Mouse (Mus musculus) NIH3T3 (cell line): ENCODE results near the gene Arrb1.
"Not testable (repeated sequence)": the region's sequence is repeated elsewhere in the genome, so short reads cannot be mapped to it uniquely, and the experiment has no call there.

ENCODE experiments used
- DNase-seq: peaks from one replicate; pipeline ENCODE4 v3.0.0-alpha.2; 2012; ENCODE audit warnings: low read depth

The Arrb1 gene

GRCm38 (mm10) chr7:99534901-99535735 is at the start of gene Arrb1:
Gene Arrb1, plus strand, starts transcription at chr7:99535466.
- peak; percentile 70 for DNase-seq

GRCm38 (mm10) chr7:99489708-99490107 is 45.6 kb upstream of the Arrb1 start:
- DNase-seq: no peak

GRCm38 (mm10) chr7:99499128-99499527 is 36.1 kb upstream of the Arrb1 start:
- DNase-seq: peak; percentile 21

- DNase-seq: peak; percentile 86
Measured at GRCm38 (mm10) chr7:99500201-99500600, 35.1 kb upstream of the Arrb1 start.

GRCm38 (mm10) chr7:99500655-99501054 is 34.6 kb upstream of the Arrb1 start:
- no peak for DNase-seq

GRCm38 (mm10) chr7:99501148-99501547 is 34.1 kb upstream of the Arrb1 start:
- DNase-seq: no peak

GRCm38 (mm10) chr7:99504556-99504955 is 30.7 kb upstream of the Arrb1 start:
- DNase-seq: no peak

- DNase-seq: not testable (repeated sequence)
Measured at GRCm38 (mm10) chr7:99508187-99508586, 27.1 kb upstream of the Arrb1 start.

GRCm38 (mm10) chr7:99510087-99510501 is 25.2 kb upstream of the Arrb1 start:
- DNase-seq: peak; percentile 53

- no peak for DNase-seq
Measured at GRCm38 (mm10) chr7:99516092-99516813, 19.0 kb upstream of the Arrb1 start.

- no peak for DNase-seq
Measured at GRCm38 (mm10) chr7:99516814-99517157, 18.5 kb upstream of the Arrb1 start.

- DNase-seq: peak; percentile 61
Measured at GRCm38 (mm10) chr7:99518954-99519644, 16.2 kb upstream of the Arrb1 start.

- peak; percentile 51 for DNase-seq
Measured at GRCm38 (mm10) chr7:99523121-99523520, 12.1 kb upstream of the Arrb1 start.

- DNase-seq: no peak
Measured at GRCm38 (mm10) chr7:99523837-99524236, 11.4 kb upstream of the Arrb1 start.

GRCm38 (mm10) chr7:99528547-99528946 is 6.7 kb upstream of the Arrb1 start:
- no peak for DNase-seq

GRCm38 (mm10) chr7:99529410-99529809 is 5.9 kb upstream of the Arrb1 start:
- no peak for DNase-seq

- DNase-seq: no peak
Measured at GRCm38 (mm10) chr7:99531408-99531970, 3.8 kb upstream of the Arrb1 start.

GRCm38 (mm10) chr7:99532526-99532925 is 2.7 kb upstream of the Arrb1 start:
- DNase-seq: no peak

- DNase-seq: no peak
Measured at GRCm38 (mm10) chr7:99533600-99533999, 1.7 kb upstream of the Arrb1 start.

GRCm38 (mm10) chr7:99534501-99534900 is 765 bp upstream of the Arrb1 start:
- no peak for DNase-seq

GRCm38 (mm10) chr7:99535741-99536501 is 655 bp downstream of the Arrb1 start:
- DNase-seq: peak; percentile 11
